Mouse (Mus musculus): ENCODE measurements around the gene Atp1b1.

DNA sequence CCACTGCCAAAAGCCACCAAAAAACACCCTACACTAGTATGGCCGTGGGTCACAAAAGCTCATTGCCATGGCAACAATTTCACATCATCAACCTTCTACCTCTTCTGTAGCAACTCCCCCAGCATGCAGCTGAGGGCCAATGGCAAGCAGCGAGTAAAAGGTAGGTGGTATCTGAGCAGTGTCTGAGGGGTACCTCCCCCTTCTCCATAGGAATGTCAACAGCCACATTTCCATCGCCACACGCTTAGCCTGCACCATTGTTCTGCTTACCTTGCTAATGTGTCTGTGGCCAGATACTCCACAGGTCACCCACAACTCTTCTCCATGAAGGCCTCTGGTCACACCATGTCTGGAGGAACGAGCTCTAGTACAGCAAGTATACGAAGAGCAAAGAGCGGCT lies 15.2 kb upstream of the Atp1b1 start:
- TF ChIP-seq POLR2A (IDR thresholded peaks at IDR 0.05; ENCODE audit: borderline replicate concordance, low read depth, low read length) (no peak), CTCF (IDR thresholded peaks at IDR 0.05; ENCODE audit: low read depth, low read length) (no peak)
